Mouse (Mus musculus): Measurements from ENCODE around the gene Nxph4.

The Nxph4 gene

DNA sequence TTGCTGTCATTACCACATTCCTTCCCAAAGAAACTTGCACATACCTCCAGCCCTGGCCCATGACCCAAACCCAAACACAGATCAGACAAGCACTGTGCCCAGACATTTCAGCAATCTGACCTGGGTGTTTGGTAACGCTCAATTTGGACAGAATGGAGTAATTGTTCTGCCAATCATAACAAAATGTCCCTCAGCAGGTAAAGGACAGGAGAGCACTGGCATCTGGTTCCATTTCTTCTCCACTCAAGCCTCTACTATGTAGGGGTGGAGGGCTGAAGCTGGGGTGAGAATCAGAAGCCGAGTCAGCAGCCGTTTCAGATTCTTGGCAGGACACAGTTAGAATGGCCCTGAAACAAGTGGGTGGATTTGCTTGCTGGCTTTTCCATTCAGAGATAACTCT, 42.2 kb downstream of the Nxph4 start:
- DNase-seq (ENCODE audit: extremely low read depth, insufficient read length, low spot score) = no peak

DNA sequence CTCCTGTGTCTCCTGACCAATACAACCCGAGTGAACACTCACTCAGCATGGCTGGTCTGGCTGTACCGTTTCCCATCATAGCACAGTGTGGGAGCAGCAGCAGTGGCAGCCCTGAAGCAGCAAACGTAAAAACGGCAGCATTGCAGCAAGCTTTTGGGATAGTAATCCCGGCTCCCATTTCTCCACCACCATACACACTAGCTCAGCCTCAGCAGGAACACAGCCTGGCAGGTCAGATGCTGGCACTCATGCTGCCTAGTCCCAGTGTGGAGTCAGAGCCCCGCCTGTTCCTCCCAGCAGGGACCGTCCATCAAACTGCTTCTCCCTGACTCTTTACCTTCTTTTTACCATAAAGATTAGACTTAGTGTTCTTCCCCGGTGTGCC, 43.2 kb downstream of the Nxph4 start:
- DNase-seq (ENCODE audit: extremely low read depth, insufficient read length, low spot score) = no peak

DNA sequence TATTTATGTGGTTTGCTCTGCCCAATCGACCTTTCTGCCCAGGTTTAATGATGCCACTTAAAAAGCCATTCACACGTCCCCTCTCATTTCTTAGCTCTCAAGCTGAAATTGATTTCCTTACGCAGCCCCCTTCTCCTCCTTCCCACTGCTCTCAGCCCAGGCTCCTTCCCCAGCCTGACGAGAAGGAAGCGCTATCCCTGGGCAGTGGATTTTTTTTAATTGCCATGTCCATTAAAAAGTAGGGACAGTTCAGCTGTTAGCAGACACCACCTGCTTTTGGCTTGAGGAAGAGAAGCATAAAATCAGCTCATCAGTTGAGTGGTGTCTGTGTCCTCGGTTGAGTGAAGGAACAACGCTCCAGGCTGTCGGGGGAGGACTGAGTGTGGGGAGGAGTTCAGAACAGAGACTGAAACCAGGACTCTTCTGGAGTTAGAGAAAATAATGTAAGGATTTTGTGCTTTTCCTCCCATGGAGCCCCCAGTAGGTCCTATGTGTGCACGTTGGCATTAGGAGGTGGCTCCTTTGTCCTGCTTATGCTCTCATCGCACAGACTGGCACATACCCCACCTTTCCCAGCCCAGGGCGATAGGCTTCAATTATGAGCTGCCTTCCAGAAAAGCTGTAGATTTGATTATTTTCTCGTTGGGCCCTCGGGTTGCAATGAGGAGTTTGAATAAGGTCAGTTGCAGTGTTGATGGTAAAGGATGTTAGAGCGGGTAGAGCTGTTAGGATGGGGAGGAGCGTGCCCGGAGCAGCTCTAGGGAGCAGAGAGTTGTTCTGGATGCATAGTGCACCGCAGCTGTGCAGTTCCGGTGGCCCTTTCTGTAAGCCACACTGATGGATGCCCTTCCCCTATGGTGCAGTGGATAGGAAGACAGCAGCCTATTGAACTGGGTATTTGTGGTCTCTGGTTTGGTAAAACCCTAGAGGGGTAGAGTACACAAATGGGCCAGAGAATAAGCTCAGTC, 43.9 kb downstream of the Nxph4 start:
- DNase-seq (ENCODE audit: extremely low read depth, insufficient read length, low spot score) = no peak

DNA sequence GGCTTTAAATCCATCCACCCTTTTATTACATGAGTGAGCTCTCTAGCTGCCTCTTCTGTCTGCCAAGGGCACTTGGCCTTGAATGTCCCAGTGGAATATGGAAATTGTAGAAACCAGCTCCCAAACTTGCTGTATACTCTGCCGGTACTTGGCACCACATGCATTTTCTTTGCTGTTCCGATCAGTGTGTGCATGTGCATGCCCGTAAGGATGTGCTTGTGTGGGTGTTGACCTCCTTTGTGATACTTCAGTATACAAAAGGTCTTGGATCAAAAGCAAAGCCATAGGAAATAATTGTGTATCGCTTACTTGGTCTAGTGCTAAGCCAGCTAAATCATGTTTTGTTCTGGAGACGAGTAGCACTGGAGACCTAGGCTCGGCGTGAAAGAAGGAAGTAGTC, 45.5 kb downstream of the Nxph4 start:
- no peak for DNase-seq (ENCODE audit: extremely low read depth, insufficient read length, low spot score)

DNA sequence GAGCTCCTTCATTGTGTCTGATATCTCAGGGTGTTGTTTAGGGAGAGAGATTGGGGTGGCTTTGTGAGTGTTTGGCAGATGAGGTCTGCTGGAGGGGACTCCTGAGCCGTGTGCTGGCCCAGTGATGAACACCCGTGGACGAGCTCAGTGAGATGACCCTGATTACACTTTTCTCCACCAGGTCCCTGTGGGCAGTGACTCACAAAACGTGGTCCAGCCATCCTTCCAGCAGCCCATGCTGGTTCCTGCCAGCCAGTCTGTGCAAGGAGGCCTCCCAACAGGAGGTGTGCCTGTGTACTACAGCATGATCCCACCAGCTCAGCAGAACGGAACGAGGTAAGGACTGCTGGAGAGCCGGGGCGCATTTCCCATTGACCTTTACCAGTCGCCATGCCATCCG, 49.1 kb downstream of the Nxph4 start:
- no peak for DNase-seq (ENCODE audit: extremely low read depth, insufficient read length, low spot score)

DNA sequence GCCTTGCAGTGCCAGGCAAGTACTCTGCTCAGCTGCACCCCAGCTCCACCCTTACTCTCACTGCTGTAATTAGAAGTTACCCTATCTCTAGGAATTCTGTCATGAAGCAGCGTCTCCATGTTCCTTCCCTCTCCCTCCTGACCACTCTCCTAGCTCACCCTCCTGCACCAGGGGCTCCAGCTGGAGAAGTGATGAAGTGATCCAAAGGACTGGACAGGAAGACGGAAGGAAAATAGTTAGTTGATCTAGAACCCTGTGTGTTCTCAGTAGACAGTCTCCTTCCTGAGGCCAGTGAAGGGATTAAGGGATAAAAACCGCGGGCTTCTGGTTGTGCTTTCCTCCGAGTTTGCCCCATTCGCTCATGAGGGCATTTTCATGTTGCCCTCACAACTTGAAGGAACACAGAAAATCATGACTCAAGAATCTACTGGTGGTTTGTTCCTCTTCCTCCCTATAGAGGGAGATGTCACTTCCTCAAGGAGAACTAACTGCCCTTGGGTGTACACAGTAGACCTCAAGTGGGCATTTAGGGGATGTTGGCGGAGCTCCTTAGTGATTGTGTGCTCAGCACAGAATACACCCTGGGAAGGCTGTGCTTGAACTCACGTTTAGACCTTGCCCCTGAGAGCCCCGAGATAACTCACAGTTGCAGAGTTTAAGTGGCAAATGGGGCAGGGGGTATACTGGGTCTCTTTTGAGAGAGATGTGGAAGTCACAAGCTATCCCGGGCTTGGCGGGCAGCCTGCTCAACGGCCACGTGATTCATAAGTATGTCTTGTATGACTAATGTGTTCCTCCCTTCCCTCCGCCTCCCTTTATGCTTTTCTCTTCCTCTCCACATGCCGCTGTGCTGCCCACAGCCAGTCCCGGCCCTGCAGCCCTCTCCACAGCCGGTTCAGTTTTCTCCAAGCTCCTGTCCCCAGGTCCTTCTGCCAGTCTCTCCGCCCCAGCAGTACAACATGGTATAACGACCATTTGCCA, 53.2 kb downstream of the Nxph4 start:
- DNase-seq (ENCODE audit: extremely low read depth, insufficient read length, low spot score) = peak; percentile 81

DNA sequence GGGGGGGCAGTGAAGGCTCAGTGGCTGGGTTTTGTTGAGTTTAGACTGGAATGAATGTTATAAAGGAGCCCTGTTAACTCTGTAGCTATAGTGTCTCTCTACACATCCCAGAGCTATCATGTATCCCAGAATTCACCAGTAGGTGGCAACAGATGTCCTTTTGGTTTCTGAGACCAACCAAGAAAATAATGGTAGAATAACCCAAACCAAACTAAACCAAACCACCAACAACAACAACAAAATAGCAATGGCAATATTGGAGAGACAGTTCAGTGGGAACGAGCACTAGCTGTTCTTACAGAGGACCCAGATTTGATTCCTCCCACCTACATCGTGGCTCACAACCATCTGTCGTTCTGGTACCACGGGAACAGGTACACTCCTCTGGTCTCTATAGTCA, 55.2 kb downstream of the Nxph4 start:
- DNase-seq (ENCODE audit: extremely low read depth, insufficient read length, low spot score) = no peak

DNA sequence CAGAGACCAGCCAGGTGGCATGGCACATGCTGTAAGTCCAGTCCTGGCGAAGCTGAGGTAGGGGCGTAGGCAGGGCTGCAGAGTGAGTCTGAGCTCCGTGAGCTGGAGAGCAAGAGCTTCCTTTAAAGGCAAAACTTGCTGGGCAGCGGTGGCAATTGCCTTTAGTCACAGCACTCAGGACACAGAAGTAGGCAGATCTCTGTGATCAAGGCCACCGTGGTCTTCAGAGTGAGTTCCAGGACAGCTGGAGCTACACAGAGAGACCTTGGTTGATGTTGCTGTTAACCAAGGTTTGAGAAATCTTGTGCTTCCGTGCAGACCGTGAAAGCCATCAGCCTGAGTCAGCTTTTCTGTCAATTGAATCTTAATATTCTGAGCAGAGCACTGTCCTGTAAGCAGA, 57.1 kb downstream of the Nxph4 start:
- no peak for DNase-seq (ENCODE audit: extremely low read depth, insufficient read length, low spot score)

DNA sequence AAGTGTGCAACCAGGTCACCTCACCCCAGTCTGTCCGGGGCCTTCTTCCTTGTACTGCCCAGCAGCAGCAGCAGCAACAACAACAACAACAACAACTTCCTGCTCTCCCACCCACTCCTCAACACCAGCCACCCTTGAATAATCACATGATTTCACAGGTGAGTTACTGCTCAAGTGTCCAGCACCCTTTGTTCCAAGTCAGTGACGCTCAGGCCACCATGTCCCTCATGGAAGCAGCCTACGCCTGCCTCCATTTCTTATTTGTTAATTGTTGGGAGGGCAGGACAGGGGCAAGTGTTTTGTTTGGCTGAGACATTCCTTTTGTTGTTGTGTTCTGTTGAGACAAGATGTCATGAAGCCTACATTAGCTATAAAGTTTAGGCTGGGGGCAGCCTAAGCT, 57.8 kb downstream of the Nxph4 start:
- no peak for DNase-seq (ENCODE audit: extremely low read depth, insufficient read length, low spot score)
